Mouse (Mus musculus): Measurements from ENCODE around the gene Sez6. TPM values are rescaled to one million over a fixed set of nuclear protein-coding genes. Genes with fewer than 3 reads are reported as not detected.

Gene Sez6
- polyA plus RNA-seq, 1 experiment from 2014 or later: 0.34 TPM

DNA sequence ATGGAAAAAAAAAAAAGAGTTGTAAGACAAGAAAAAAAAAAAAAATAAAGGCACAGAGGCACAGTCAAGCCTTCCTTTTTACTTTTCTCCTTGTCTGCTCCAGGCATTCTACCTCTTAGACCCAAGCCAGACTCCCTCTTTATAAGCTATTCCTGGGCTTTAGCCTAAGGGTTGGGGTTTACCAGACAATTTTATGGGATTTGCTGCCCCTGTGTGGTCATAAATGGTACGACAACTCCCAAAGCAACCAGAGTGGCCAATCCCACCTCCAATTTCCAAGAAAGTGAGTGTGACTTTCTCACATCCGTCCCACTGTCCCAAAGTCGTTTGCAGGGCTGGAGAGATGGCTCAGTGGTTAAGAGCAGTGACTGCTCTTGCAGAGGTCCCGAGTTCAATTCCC lies 36.5 kb downstream of the Sez6 start:
- ATAC-seq (ENCODE audit: low read depth): 0 out of 2 replicates have a peak, but pooled peaks have one; percentile 52
- H3K27me3 ChIP-seq (ENCODE audit: control insufficient read depth, insufficient read depth, low read depth, low read length): no peaks in the 10 kb centered on the region
- under 1% methylated on average over 4 of the region's 4 CpGs for WGBS
- H3K4me3 ChIP-seq (ENCODE audit: low read length): no peak overlapping the region
- H3K27ac ChIP-seq (ENCODE audit: low read length): no peak overlapping the region
- no peaks in the 10 kb centered on the region for H3K36me3 ChIP-seq (ENCODE audit: control insufficient read depth, insufficient read depth, low read length)
- no peak overlapping the region for H3K4me2 ChIP-seq (ENCODE audit: low read depth, low read length)
- no peak overlapping the region for H3K9ac ChIP-seq (ENCODE audit: low read length)
- peaks cover 2% of the 10 kb centered on the region; the same call in 1 of the 2 replicates for H3K4me1 ChIP-seq (replicated peaks; ENCODE audit: control insufficient read depth, insufficient read depth, low read length)
- no peaks in the 10 kb centered on the region for H3K9me3 ChIP-seq (ENCODE audit: control insufficient read depth, low read length)

DNA sequence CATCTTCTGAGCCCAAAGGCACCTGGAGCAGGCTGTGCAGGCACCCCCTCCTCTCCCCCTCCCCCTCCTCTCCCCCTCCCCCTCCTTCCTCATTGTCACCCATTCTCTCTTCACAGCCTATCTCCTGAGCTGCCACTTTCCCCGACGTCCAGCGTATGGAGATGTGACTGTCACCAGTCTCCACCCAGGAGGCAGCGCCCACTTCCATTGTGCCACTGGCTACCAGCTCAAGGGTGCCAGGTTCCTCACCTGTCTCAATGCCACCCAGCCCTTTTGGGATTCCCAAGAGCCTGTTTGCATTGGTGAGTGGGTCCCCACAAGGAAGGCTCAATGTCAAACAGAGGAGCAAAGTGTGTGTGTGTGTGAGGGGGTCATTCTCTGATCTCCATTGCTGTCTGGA lies 38.2 kb downstream of the Sez6 start:
- H3K4me3 ChIP-seq (ENCODE audit: low read length): no peak overlapping the region
- ATAC-seq (ENCODE audit: low read depth): no peak
- H3K27ac ChIP-seq (ENCODE audit: low read length): no peak overlapping the region
- H3K9ac ChIP-seq (ENCODE audit: low read length): no peak overlapping the region
- H3K4me2 ChIP-seq (ENCODE audit: low read depth, low read length): no peak overlapping the region
- no peaks in the 10 kb centered on the region; the same call in 1 of the 2 replicates for H3K27me3 ChIP-seq (ENCODE audit: control insufficient read depth, insufficient read depth, low read depth, low read length)
- H3K36me3 ChIP-seq (ENCODE audit: control insufficient read depth, insufficient read depth, low read length): no peaks in the 10 kb centered on the region
- no peaks in the 10 kb centered on the region for H3K9me3 ChIP-seq (ENCODE audit: control insufficient read depth, low read length)
- H3K4me1 ChIP-seq (replicated peaks; ENCODE audit: control insufficient read depth, insufficient read depth, low read length): peaks cover 2% of the 10 kb centered on the region; the same call in 1 of the 2 replicates
- 68% methylated on average over 4 of the region's 4 CpGs for WGBS

DNA sequence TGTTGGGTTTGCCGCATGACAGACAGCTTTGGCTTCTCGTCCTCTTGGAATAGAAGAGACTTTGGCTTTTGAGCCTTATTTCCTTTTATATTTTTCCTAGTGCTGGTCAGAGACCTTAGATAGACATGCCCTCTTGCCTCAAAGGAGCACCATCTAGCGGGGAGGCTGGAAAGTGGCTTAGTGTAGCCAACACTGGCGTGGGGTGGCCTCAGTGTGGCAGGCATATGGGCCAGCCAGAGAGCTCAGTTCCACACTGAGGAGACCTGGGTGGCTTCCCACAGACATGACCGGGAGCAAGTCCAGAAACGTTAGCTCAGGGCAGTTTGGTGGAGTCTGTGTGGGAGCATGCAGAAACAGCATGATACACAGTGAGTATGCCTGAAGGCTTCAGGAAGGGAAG lies 40.1 kb downstream of the Sez6 start:
- no peaks in the 10 kb centered on the region for H3K9me3 ChIP-seq (ENCODE audit: control insufficient read depth, low read length)
- H3K27ac ChIP-seq (ENCODE audit: low read length): no peak overlapping the region
- no peaks in the 10 kb centered on the region; the same call in 1 of the 2 replicates for H3K4me1 ChIP-seq (replicated peaks; ENCODE audit: control insufficient read depth, insufficient read depth, low read length)
- no peak for ATAC-seq (ENCODE audit: low read depth)
- H3K36me3 ChIP-seq (ENCODE audit: control insufficient read depth, insufficient read depth, low read length): no peaks in the 10 kb centered on the region
- H3K4me2 ChIP-seq (ENCODE audit: low read depth, low read length): no peak overlapping the region
- peaks cover 5% of the 10 kb centered on the region; the same call in 1 of the 2 replicates for H3K27me3 ChIP-seq (ENCODE audit: control insufficient read depth, insufficient read depth, low read depth, low read length)
- H3K9ac ChIP-seq (ENCODE audit: low read length): no peak overlapping the region
- H3K4me3 ChIP-seq (ENCODE audit: low read length): no peak overlapping the region
- 82% methylated on average over 6 of the region's 6 CpGs for WGBS

DNA sequence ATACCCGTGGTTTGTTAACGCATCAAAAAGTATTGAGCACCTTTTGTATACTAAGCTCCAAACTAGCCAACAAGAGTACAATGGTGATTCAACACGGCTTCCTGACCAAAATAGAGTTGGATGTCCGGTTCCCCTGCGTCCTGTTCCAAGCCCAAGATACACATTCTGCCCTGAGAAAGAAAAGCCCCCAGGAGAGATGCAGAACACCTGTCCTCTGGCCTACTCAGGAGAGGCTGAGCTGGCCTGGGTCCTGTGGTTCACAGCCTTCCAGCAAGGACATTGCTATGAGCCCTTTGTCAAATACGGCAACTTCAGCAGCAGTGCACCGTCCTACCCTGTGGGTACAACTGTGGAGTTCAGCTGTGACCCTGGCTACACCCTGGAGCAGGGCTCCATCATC lies 42.9 kb downstream of the Sez6 start:
- H3K27ac ChIP-seq (ENCODE audit: low read length): no peak overlapping the region
- H3K4me2 ChIP-seq (ENCODE audit: low read depth, low read length): no peak overlapping the region
- peaks cover 15% of the 10 kb centered on the region for H3K27me3 ChIP-seq (ENCODE audit: control insufficient read depth, insufficient read depth, low read depth, low read length)
- no peaks in the 10 kb centered on the region for H3K9me3 ChIP-seq (ENCODE audit: control insufficient read depth, low read length)
- no peak overlapping the region for H3K4me3 ChIP-seq (ENCODE audit: low read length)
- WGBS: 81% methylated on average over 7 of the region's 7 CpGs
- no peaks in the 10 kb centered on the region for H3K4me1 ChIP-seq (replicated peaks; ENCODE audit: control insufficient read depth, insufficient read depth, low read length)
- no peak for ATAC-seq (ENCODE audit: low read depth)
- H3K9ac ChIP-seq (ENCODE audit: low read length): no peak overlapping the region
- H3K36me3 ChIP-seq (ENCODE audit: control insufficient read depth, insufficient read depth, low read length): no peaks in the 10 kb centered on the region

DNA sequence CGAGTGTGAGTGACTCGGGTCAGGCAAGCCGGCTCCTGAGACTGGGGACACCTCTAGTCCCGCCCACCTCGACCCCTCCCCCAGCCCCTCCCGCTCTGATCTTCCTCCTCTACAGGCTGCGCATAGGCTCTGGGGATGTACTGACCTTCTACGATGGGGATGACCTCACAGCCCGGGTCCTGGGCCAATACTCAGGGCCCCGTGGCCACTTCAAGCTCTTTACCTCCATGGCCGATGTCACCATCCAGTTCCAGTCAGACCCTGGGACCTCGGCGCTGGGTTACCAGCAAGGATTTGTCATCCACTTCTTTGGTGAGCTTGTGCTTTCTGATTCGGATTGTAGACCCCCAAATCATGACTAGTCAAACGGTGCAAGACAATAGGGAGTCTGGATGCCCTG lies 43.7 kb downstream of the Sez6 start:
- 0 out of 2 replicates have a peak, but pooled peaks have one; percentile 10 for ATAC-seq (ENCODE audit: low read depth)
- H3K4me2 ChIP-seq (ENCODE audit: low read depth, low read length): no peak overlapping the region
- H3K9ac ChIP-seq (ENCODE audit: low read length): no peak overlapping the region
- H3K27ac ChIP-seq (ENCODE audit: low read length): no peak overlapping the region
- 35% methylated on average over 15 of the region's 15 CpGs for WGBS
- peaks cover 15% of the 10 kb centered on the region for H3K27me3 ChIP-seq (ENCODE audit: control insufficient read depth, insufficient read depth, low read depth, low read length)
- H3K9me3 ChIP-seq (ENCODE audit: control insufficient read depth, low read length): no peaks in the 10 kb centered on the region
- no peaks in the 10 kb centered on the region for H3K4me1 ChIP-seq (replicated peaks; ENCODE audit: control insufficient read depth, insufficient read depth, low read length)
- H3K36me3 ChIP-seq (ENCODE audit: control insufficient read depth, insufficient read depth, low read length): no peaks in the 10 kb centered on the region
- H3K4me3 ChIP-seq (ENCODE audit: low read length): no peak overlapping the region

DNA sequence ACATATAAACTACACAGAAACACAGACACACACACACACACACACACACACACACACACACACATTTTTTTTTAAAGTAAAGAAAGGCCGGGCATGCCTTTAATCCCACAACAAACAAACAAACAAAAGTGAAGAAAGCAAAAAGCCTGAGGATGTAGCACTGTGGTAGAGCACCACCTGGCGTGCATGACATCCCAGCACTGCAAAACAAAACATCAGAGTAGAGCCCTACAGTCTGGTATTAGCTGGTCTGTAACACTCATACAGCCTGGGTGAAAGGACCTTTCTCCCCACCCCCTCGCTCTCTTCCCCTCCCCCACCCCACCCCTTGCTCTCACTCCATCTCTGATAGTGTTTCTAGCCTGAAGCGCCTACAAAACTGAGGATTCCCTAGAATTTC lies 45.3 kb downstream of the Sez6 start:
- H3K27me3 ChIP-seq (ENCODE audit: control insufficient read depth, insufficient read depth, low read depth, low read length): peaks cover 15% of the 10 kb centered on the region
- no peaks in the 10 kb centered on the region for H3K36me3 ChIP-seq (ENCODE audit: control insufficient read depth, insufficient read depth, low read length)
- no peak overlapping the region for H3K4me3 ChIP-seq (ENCODE audit: low read length)
- no peaks in the 10 kb centered on the region for H3K9me3 ChIP-seq (ENCODE audit: control insufficient read depth, low read length)
- H3K27ac ChIP-seq (ENCODE audit: low read length): no peak overlapping the region
- 14% methylated on average over 4 of the region's 4 CpGs for WGBS
- H3K4me2 ChIP-seq (ENCODE audit: low read depth, low read length): no peak overlapping the region
- ATAC-seq (ENCODE audit: low read depth): no peak
- H3K4me1 ChIP-seq (replicated peaks; ENCODE audit: control insufficient read depth, insufficient read depth, low read length): no peaks in the 10 kb centered on the region
- H3K9ac ChIP-seq (ENCODE audit: low read length): no peak overlapping the region

DNA sequence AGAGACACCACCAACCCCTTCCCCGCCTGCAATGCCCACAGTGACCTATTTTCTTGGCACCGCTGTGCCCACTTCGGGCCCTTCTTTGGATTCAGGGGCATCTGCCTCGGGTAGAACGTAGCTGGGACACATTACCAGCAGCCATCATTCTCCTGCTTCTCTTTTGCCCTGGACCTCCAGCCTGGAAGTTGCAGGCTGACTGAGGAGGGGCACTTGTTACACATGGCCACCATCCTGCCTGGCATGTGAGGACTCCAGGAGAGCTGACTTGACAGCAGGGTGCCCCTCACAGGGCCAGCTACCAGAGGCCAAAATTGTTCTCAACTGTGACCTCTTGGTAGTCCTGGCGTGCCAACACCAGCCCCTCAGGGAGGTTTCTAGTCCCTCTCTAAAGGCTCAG lies 47.6 kb downstream of the Sez6 start:
- Histone ChIP-seq H3K4me2 (ENCODE audit: low read depth, low read length) (no peak overlapping the region), H3K4me3 (ENCODE audit: low read length) (no peak overlapping the region), H3K27me3 (ENCODE audit: control insufficient read depth, insufficient read depth, low read depth, low read length) (peaks cover 15% of the 10 kb centered on the region), H3K4me1 (replicated peaks; ENCODE audit: control insufficient read depth, insufficient read depth, low read length) (no peaks in the 10 kb centered on the region), H3K27ac (ENCODE audit: low read length) (no peak overlapping the region), H3K36me3 (ENCODE audit: control insufficient read depth, insufficient read depth, low read length) (no peaks in the 10 kb centered on the region), H3K9me3 (ENCODE audit: control insufficient read depth, low read length) (no peaks in the 10 kb centered on the region), H3K9ac (ENCODE audit: low read length) (no peak overlapping the region)
- 77% methylated on average over 6 of the region's 6 CpGs for WGBS
- no peak for ATAC-seq (ENCODE audit: low read depth)

- Histone ChIP-seq H3K9me3 (ENCODE audit: control insufficient read depth, low read length) (no peaks in the 10 kb centered on the region), H3K4me3 (ENCODE audit: low read length) (no peak overlapping the region), H3K36me3 (ENCODE audit: control insufficient read depth, insufficient read depth, low read length) (no peaks in the 10 kb centered on the region), H3K27ac (ENCODE audit: low read length) (no peak overlapping the region), H3K4me2 (ENCODE audit: low read depth, low read length) (no peak overlapping the region), H3K27me3 (ENCODE audit: control insufficient read depth, insufficient read depth, low read depth, low read length) (peaks cover 15% of the 10 kb centered on the region), H3K9ac (ENCODE audit: low read length) (no peak overlapping the region), H3K4me1 (replicated peaks; ENCODE audit: control insufficient read depth, insufficient read depth, low read length) (no peaks in the 10 kb centered on the region)
- 79% methylated on average over 8 of the region's 8 CpGs for WGBS
- ATAC-seq (ENCODE audit: low read depth): no peak
Observed at GRCm38 (mm10) chr11:77979221-77979809, 48.7 kb downstream of the Sez6 start.

GRCm38 (mm10) chr11:77980281-77981204 lies 49.9 kb downstream of the Sez6 start:
- H3K27me3 ChIP-seq (ENCODE audit: control insufficient read depth, insufficient read depth, low read depth, low read length): peaks cover 10% of the 10 kb centered on the region
- no peak for ATAC-seq (ENCODE audit: low read depth)
- 32% methylated on average over 11 of the region's 11 CpGs for WGBS
- H3K27ac ChIP-seq (ENCODE audit: low read length): no peak overlapping the region
- H3K4me3 ChIP-seq (ENCODE audit: low read length): no peak overlapping the region
- H3K4me1 ChIP-seq (replicated peaks; ENCODE audit: control insufficient read depth, insufficient read depth, low read length): peaks cover 5% of the 10 kb centered on the region
- H3K9ac ChIP-seq (ENCODE audit: low read length): no peak overlapping the region
- no peaks in the 10 kb centered on the region for H3K9me3 ChIP-seq (ENCODE audit: control insufficient read depth, low read length)
- H3K4me2 ChIP-seq (ENCODE audit: low read depth, low read length): no peak overlapping the region
- H3K36me3 ChIP-seq (ENCODE audit: control insufficient read depth, insufficient read depth, low read length): no peaks in the 10 kb centered on the region
